Mouse (Mus musculus) testis, adult 2 months (tissue): Measurements from ENCODE around the gene Olfr1506.

ENCODE experiments used
- CTCF ChIP-seq: fragments of 200-500 bp; IDR thresholded peaks from 2 replicates; pipeline ENCODE4 v1.5.1; 2012; ENCODE audit warnings: low read depth, mild to moderate bottlenecking, inconsistent platforms, low read length, moderate library complexity; ENCODE audit not compliant: control insufficient read depth, insufficient read depth, insufficient replicate concordance
- POLR2A ChIP-seq: fragments of 200-500 bp; IDR thresholded peaks from 2 replicates; pipeline ENCODE4 v1.6.1; 2012; ENCODE audit warnings: low read depth, mild to moderate bottlenecking, inconsistent platforms, low read length, moderate library complexity; ENCODE audit not compliant: control insufficient read depth

GRCm38 (mm10) chr2:90257492-90257891, 33.2 kb upstream of the Olfr1506 start, which contains the start of gene Olfr142:
- no peak for TF ChIP-seq CTCF
- TF ChIP-seq POLR2A = no peak
